In genomic region chr11:98741051-98741620, GRCm38 (mm10) we compare ENCODE assay signal across 9 mouse cellular contexts. TPM values are rescaled to one million over a fixed set of nuclear protein-coding genes. Genes with fewer than 3 reads are reported as not detected.
DNase-seq lines count a peak whose midpoint lies in the region; ATAC-seq and TF ChIP-seq lines count a peak whose summit lies in the region.
"Had no signal": no experiment of that assay in that cellular context is flagged by ENCODE, and none has a peak within 500 bp of the region (broad histone marks: within the 10 kb centered on the region; RNA-seq: fewer than 3 reads in every experiment).

No protein-coding gene starts in this region.

- H3K9ac ChIP-seq in heart, adult 2 months (ENCODE audit: low read depth, low read length), result peak overlapping the region; percentile 73
- H3K9ac ChIP-seq in limb, embryonic 13.5 days, result peak overlapping the region; percentile 96
- peak overlapping the region; percentile 46 for H3K9ac ChIP-seq in stomach, embryonic 15.5 days

- DNase-seq in heart, adult 2 months, result no peak
- no peak for DNase-seq in heart, postnatal 4 days
- DNase-seq in thymus, adult 2 months, result no peak
- DNase-seq in thymus, postnatal 10 days (ENCODE audit: low spot score in 2 of 2), result no peak
- DNase-seq in gastrocnemius, postnatal 14 days, result no peak
- DNase-seq in adipocyte (ENCODE audit: low spot score), result no peak

- peaks cover 7% of the 10 kb centered on the region; the same call in 1 of the 2 replicates for H3K79me2 ChIP-seq in heart, adult 2 months (replicated peaks; ENCODE audit: control insufficient read depth, insufficient read depth, low read length)

- H3K27me3 ChIP-seq in heart, adult 2 months (ENCODE audit: control insufficient read depth, insufficient read depth, low read length), result no peaks in the 10 kb centered on the region
- H3K27me3 ChIP-seq in thymus, adult 2 months (ENCODE audit: control insufficient read depth, insufficient read depth, low read length), result no peaks in the 10 kb centered on the region
- H3K27me3 ChIP-seq in limb, embryonic 13.5 days, result no peaks in the 10 kb centered on the region
- H3K27me3 ChIP-seq in stomach, embryonic 15.5 days (replicated peaks), result no peaks in the 10 kb centered on the region

- 1% methylated on average over 17 of the region's 17 CpGs for WGBS in heart, adult 2 months
- WGBS in thymus, adult 2 months, result 1% methylated on average over 17 of the region's 17 CpGs
- under 1% methylated on average over 17 of the region's 17 CpGs for WGBS in limb, embryonic 13.5 days
- under 1% methylated on average over 17 of the region's 17 CpGs for WGBS in stomach, embryonic 15.5 days

- no peak for TF ChIP-seq CTCF in heart, adult 2 months (IDR thresholded peaks at IDR 0.05)
- TF ChIP-seq CTCF in thymus, adult 2 months (IDR thresholded peaks at IDR 0.05; ENCODE audit: borderline replicate concordance, control insufficient read depth, extremely low read depth, insufficient read depth, low read length, poor library complexity), result no peak

- H3K4me2 ChIP-seq in limb, embryonic 13.5 days (replicated peaks), result peak overlapping the region; percentile 86
- H3K4me2 ChIP-seq in stomach, embryonic 15.5 days, result peak overlapping the region; percentile 89

- TF ChIP-seq POLR2A in heart, adult 2 months (IDR thresholded peaks at IDR 0.05; ENCODE audit: insufficient read depth, low read depth, low read length), result no peak
- no peak for TF ChIP-seq POLR2A in thymus, adult 2 months (IDR thresholded peaks at IDR 0.05; ENCODE audit: control insufficient read depth, extremely low read depth, insufficient read depth, low read length, poor library complexity)

- H3K27ac ChIP-seq in heart, adult 2 months, result peak overlapping the region; percentile 100
- no peak overlapping the region for H3K27ac ChIP-seq in thymus, adult 2 months (ENCODE audit: control insufficient read depth, insufficient read depth, low read length)
- H3K27ac ChIP-seq in limb, embryonic 13.5 days, result peak overlapping the region; percentile 84
- peak overlapping the region; percentile 97 for H3K27ac ChIP-seq in stomach, embryonic 15.5 days

- H3K36me3 ChIP-seq in heart, adult 2 months (ENCODE audit: control insufficient read depth, insufficient read depth, low read length), result peaks cover 5% of the 10 kb centered on the region; the same call in 1 of the 2 replicates
- no peaks in the 10 kb centered on the region for H3K36me3 ChIP-seq in thymus, adult 2 months (ENCODE audit: control insufficient read depth, insufficient read depth, low read length)
- no peaks in the 10 kb centered on the region for H3K36me3 ChIP-seq in limb, embryonic 13.5 days
- no peaks in the 10 kb centered on the region for H3K36me3 ChIP-seq in stomach, embryonic 15.5 days

- peak overlapping the region; percentile 100 for H3K4me3 ChIP-seq in heart, adult 2 months
- peak overlapping the region; percentile 49 for H3K4me3 ChIP-seq in thymus, adult 2 months (ENCODE audit: control insufficient read depth, insufficient read depth, low read length)
- H3K4me3 ChIP-seq in limb, embryonic 13.5 days, result peak overlapping the region; percentile 92
- H3K4me3 ChIP-seq in stomach, embryonic 15.5 days (replicated peaks), result peak overlapping the region; percentile 92

- no peaks in the 10 kb centered on the region for H3K9me3 ChIP-seq in limb, embryonic 13.5 days
- no peaks in the 10 kb centered on the region for H3K9me3 ChIP-seq in stomach, embryonic 15.5 days

- peaks cover 18% of the 10 kb centered on the region for H3K4me1 ChIP-seq in heart, adult 2 months (ENCODE audit: control insufficient read depth, insufficient read depth, low read length)
- H3K4me1 ChIP-seq in thymus, adult 2 months (replicated peaks; ENCODE audit: control insufficient read depth, insufficient read depth, low read length), result peaks cover 41% of the 10 kb centered on the region
- peaks cover 53% of the 10 kb centered on the region for H3K4me1 ChIP-seq in limb, embryonic 13.5 days
- peaks cover 51% of the 10 kb centered on the region for H3K4me1 ChIP-seq in stomach, embryonic 15.5 days

- no peak for ATAC-seq in limb, embryonic 13.5 days (ENCODE audit: low FRiP score, low read depth)
- ATAC-seq in stomach, embryonic 15.5 days (ENCODE audit: insufficient read depth, low FRiP score, low read depth), result no peak

- intact Hi-C loops in heart, adult 2 months (cut with DNase I), result loop anchor here (1.0 to 2.0 kb wide), 3 partner anchors 14 to 46 kb away; no protein-coding TSS in a partner anchor
- intact Hi-C loops in gastrocnemius, postnatal 14 days (cut with DNase I; ENCODE audit: low total_unique reads), result no loop called here

- no peak for TF ChIP-seq EP300 in heart, adult 2 months (IDR thresholded peaks at IDR 0.05; ENCODE audit: insufficient read depth, low read depth, low read length)

RNA-seq across cellular contexts. Expression of gene Thra, which starts 0.7 kb away (rescaled TPM):
- total RNA-seq in heart, adult 2 months (2021), result 100 to 1,000 TPM; 103 to 105 TPM
- 89.4 and 104 TPM in 2 replicates for polyA plus RNA-seq in heart, adult 2 months (2012; rRNA removed)
- total RNA-seq in heart, postnatal 4 days (2021), result 100 to 1,000 TPM; 171 to 183 TPM
- polyA plus RNA-seq in thymus, adult 2 months (2012; rRNA removed), result 36.8 and 41.5 TPM in 2 replicates
- polyA plus RNA-seq in limb, embryonic 13.5 days (2015; fragmentation: Nextera tagmentation; extraction: Ambion mirVana), result 34.1 and 34.3 TPM in 2 replicates
- polyA plus RNA-seq in stomach, embryonic 15.5 days (2015; fragmentation: Nextera tagmentation; extraction: Ambion mirVana), result 42.7 and 44.7 TPM in 2 replicates
- total RNA-seq in gastrocnemius, postnatal 14 days (2021), result 100 to 1,000 TPM in 1 of 2 experiments, 10 to 100 TPM in 1; 91.8 to 106 TPM

RNA-seq across cellular contexts. Expression of gene Med24, which starts 11.9 kb away (rescaled TPM):
- total RNA-seq in heart, adult 2 months (2021), result 10 to 100 TPM; 41.6 to 48.1 TPM
- polyA plus RNA-seq in heart, adult 2 months (2012; rRNA removed), result 54.5 and 65.2 TPM in 2 replicates
- total RNA-seq in heart, postnatal 4 days (2021), result 10 to 100 TPM; 51.7 to 52.3 TPM
- 179 and 196 TPM in 2 replicates for polyA plus RNA-seq in thymus, adult 2 months (2012; rRNA removed)
- polyA plus RNA-seq in limb, embryonic 13.5 days (2015; fragmentation: Nextera tagmentation; extraction: Ambion mirVana), result 56.0 and 61.0 TPM in 2 replicates
- 36.4 and 39.7 TPM in 2 replicates for polyA plus RNA-seq in stomach, embryonic 15.5 days (2015; fragmentation: Nextera tagmentation; extraction: Ambion mirVana)
- 10 to 100 TPM; 40.3 to 42.0 TPM for total RNA-seq in gastrocnemius, postnatal 14 days (2021)

RNA-seq across cellular contexts. Expression of gene Nr1d1, which starts 34.0 kb away (rescaled TPM):
- 100 to 1,000 TPM in 1 of 2 experiments, 10 to 100 TPM in 1; 35.5 to 111 TPM for total RNA-seq in heart, adult 2 months (2021)
- 190 and 208 TPM in 2 replicates for polyA plus RNA-seq in heart, adult 2 months (2012; rRNA removed)
- total RNA-seq in heart, postnatal 4 days (2021), result 10 to 100 TPM; 26.3 to 27.6 TPM
- polyA plus RNA-seq in thymus, adult 2 months (2012; rRNA removed), result 34.4 and 37.7 TPM in 2 replicates
- 0.93 and 1.1 TPM in 2 replicates for polyA plus RNA-seq in limb, embryonic 13.5 days (2015; fragmentation: Nextera tagmentation; extraction: Ambion mirVana)
- 2.4 and 2.5 TPM in 2 replicates for polyA plus RNA-seq in stomach, embryonic 15.5 days (2015; fragmentation: Nextera tagmentation; extraction: Ambion mirVana)
- 10 to 100 TPM; 27.3 to 64.6 TPM for total RNA-seq in gastrocnemius, postnatal 14 days (2021)

RNA-seq across cellular contexts. Expression of gene Csf3, which starts 40.1 kb away (rescaled TPM):
- total RNA-seq in heart, adult 2 months (2021), result not detected
- polyA plus RNA-seq in heart, adult 2 months (2012; rRNA removed), result not detected in 2 replicates
- not detected for total RNA-seq in heart, postnatal 4 days (2021)
- polyA plus RNA-seq in thymus, adult 2 months (2012; rRNA removed), result 0.14 and 0.22 TPM in 2 replicates
- polyA plus RNA-seq in limb, embryonic 13.5 days (2015; fragmentation: Nextera tagmentation; extraction: Ambion mirVana), result not detected in 2 replicates
- polyA plus RNA-seq in stomach, embryonic 15.5 days (2015; fragmentation: Nextera tagmentation; extraction: Ambion mirVana), result not detected in 2 replicates
- not detected for total RNA-seq in gastrocnemius, postnatal 14 days (2021)
- total RNA-seq: layer of hippocampus, adult 18-20 months had no signal

RNA-seq across cellular contexts. Expression of gene Msl1, which starts 54.2 kb away (rescaled TPM):
- 10 to 100 TPM; 68.9 to 75.3 TPM for total RNA-seq in heart, adult 2 months (2021)
- polyA plus RNA-seq in heart, adult 2 months (2012; rRNA removed), result 21.9 and 44.4 TPM in 2 replicates
- total RNA-seq in heart, postnatal 4 days (2021), result 10 to 100 TPM; 67.8 to 71.5 TPM
- polyA plus RNA-seq in thymus, adult 2 months (2012; rRNA removed), result 50.3 and 66.0 TPM in 2 replicates
- polyA plus RNA-seq in limb, embryonic 13.5 days (2015; fragmentation: Nextera tagmentation; extraction: Ambion mirVana), result 28.9 and 29.2 TPM in 2 replicates
- 23.0 and 23.6 TPM in 2 replicates for polyA plus RNA-seq in stomach, embryonic 15.5 days (2015; fragmentation: Nextera tagmentation; extraction: Ambion mirVana)
- 10 to 100 TPM; 49.0 to 55.3 TPM for total RNA-seq in gastrocnemius, postnatal 14 days (2021)

Comparison
In these comparisons a context has a peak if more than half of its experiments do, and no peak if none do; other contexts are left out.
1. H3K4me3 ChIP-seq: peak in every context shown above with its lines; median percentile 100 in heart, adult 2 months; 92 in limb, embryonic 13.5 days; 92 in stomach, embryonic 15.5 days; 49 in thymus, adult 2 months.
2. H3K9ac ChIP-seq: peak in every context shown above with its lines; median percentile 96 in limb, embryonic 13.5 days; 73 in heart, adult 2 months; 46 in stomach, embryonic 15.5 days.
3. RNA of gene Nr1d1, which starts 34.0 kb away (polyA plus RNA-seq): 190 to 208 TPM in heart, adult 2 months and 34.4 to 37.7 TPM in thymus, adult 2 months; 2.4 to 2.5 TPM in stomach, embryonic 15.5 days and 0.93 to 1.1 TPM in limb, embryonic 13.5 days; every median in the first group is over 10 times any median in the second.